ENCODE assay signal across 8 mouse cellular contexts in genomic region chr4:135271419-135271828, GRCm38 (mm10). TPM values are rescaled to one million over a fixed set of nuclear protein-coding genes. Genes with fewer than 3 reads are reported as not detected.
A peak's percentile ranks its signal among the peaks of the same experiment; 100 is the strongest.
DNase-seq lines count a peak whose midpoint lies in the region; ATAC-seq and TF ChIP-seq lines count a peak whose summit lies in the region.

No protein-coding gene starts in this region.

- TF ChIP-seq POLR2A in liver, adult 2 months (IDR thresholded peaks at IDR 0.05; ENCODE audit: extremely low read depth, insufficient read depth, low read length) = no peak

- peak; percentile 34 to 41 for DNase-seq in cerebellum, postnatal 10 days
- DNase-seq in cerebellum, adult 11-12 months = no peak
- peak; percentile 82 for DNase-seq in 416B (ENCODE audit: low read depth)
- peak; percentile 52 for DNase-seq in c-Kit-negative CD71-positive TER-119-positive erythroid progenitor cells, embryonic 14.5 days (ENCODE audit: low read depth, low spot score)
- peak; percentile 64 for DNase-seq in liver, adult 2 months (ENCODE audit: extremely low read depth, low read depth, low spot score)
- DNase-seq in ovary, postnatal 14 days (ENCODE audit: low spot score) = peak; percentile 28
- no peak for DNase-seq in right cerebral cortex, postnatal 36 days (ENCODE audit: low spot score in 2 of 2)

- no peaks in the 10 kb centered on the region for H3K27me3 ChIP-seq in heart, embryonic 14.5 days (ENCODE audit: control insufficient read depth, insufficient read depth, low read length)
- no peaks in the 10 kb centered on the region for H3K27me3 ChIP-seq in liver, adult 2 months (ENCODE audit: control insufficient read depth, insufficient read depth, low read length)

- TF ChIP-seq CTCF in liver, adult 2 months (IDR thresholded peaks at IDR 0.05; ENCODE audit: low read depth, low read length) = no peak

- WGBS in heart, embryonic 14.5 days = under 1% methylated on average over 20 of the region's 20 CpGs
- WGBS in liver, adult 2 months = 1% methylated on average over 20 of the region's 20 CpGs

- peak overlapping the region; percentile 83 for H3K4me2 ChIP-seq in heart, embryonic 14.5 days (ENCODE audit: low read length)

- H3K4me3 ChIP-seq in heart, embryonic 14.5 days (ENCODE audit: control insufficient read depth in 1 of 2, insufficient read depth in 1 of 2, low read depth in 1 of 2, low read length in 2 of 2) = peak overlapping the region; percentile 72 to 95
- H3K4me3 ChIP-seq in liver, adult 2 months (ENCODE audit: insufficient read depth, low read depth, low read length) = peak overlapping the region; percentile 78

- no peak for ATAC-seq in heart, embryonic 14.5 days (ENCODE audit: insufficient number of reproducible peaks, insufficient read depth, low FRiP score, low read depth)

- H3K9ac ChIP-seq in heart, embryonic 14.5 days (ENCODE audit: low read length) = peak overlapping the region; percentile 97
- H3K9ac ChIP-seq in liver, adult 2 months (ENCODE audit: low read depth, low read length) = peak overlapping the region; percentile 92

- peaks cover 15% of the 10 kb centered on the region for H3K36me3 ChIP-seq in heart, embryonic 14.5 days (ENCODE audit: control insufficient read depth, insufficient read depth, low read length)
- H3K36me3 ChIP-seq in liver, adult 2 months (ENCODE audit: control insufficient read depth, insufficient read depth, low read length) = no peaks in the 10 kb centered on the region

- peak overlapping the region; percentile 92 to 99 for H3K27ac ChIP-seq in heart, embryonic 14.5 days (replicated peaks in 1 of 2; ENCODE audit: control insufficient read depth in 1 of 2, insufficient read depth in 1 of 2, low read depth in 2 of 2, low read length in 2 of 2)
- H3K27ac ChIP-seq in liver, adult 2 months (replicated peaks; ENCODE audit: insufficient read depth, low read depth, low read length) = peak overlapping the region; percentile 83

- H3K79me2 ChIP-seq in liver, adult 2 months (ENCODE audit: control insufficient read depth, insufficient read depth, low read length) = peaks cover 36% of the 10 kb centered on the region

- peaks cover 18 to 49% of the 10 kb centered on the region in 2 experiments for H3K4me1 ChIP-seq in heart, embryonic 14.5 days (ENCODE audit: control insufficient read depth in 2 of 2, insufficient read depth in 2 of 2, low read length in 2 of 2)
- H3K4me1 ChIP-seq in liver, adult 2 months (ENCODE audit: control insufficient read depth, insufficient read depth, low read length) = peaks cover 45% of the 10 kb centered on the region

- no peaks in the 10 kb centered on the region for H3K9me3 ChIP-seq in heart, embryonic 14.5 days (ENCODE audit: control insufficient read depth, low read length)

RNA-seq across cellular contexts. Expression of gene Clic4, which starts 1.2 kb away (rescaled TPM):
- 181 and 194 TPM in 2 replicates for polyA plus RNA-seq in heart, embryonic 14.5 days (2014; fragmentation: Nextera tagmentation; extraction: Ambion mirVana)
- 23.0 and 27.7 TPM in 2 replicates for total RNA-seq in liver, adult 2 months (2014; rRNA removed)
- 23.4 and 30.8 TPM in 2 replicates for polyA plus RNA-seq in liver, adult 2 months (2012; rRNA removed)

Comparison
In these comparisons a context has a peak if more than half of its experiments do, and no peak if none do; other contexts are left out.
1. DNase-seq: peak in cerebellum, postnatal 10 days (2 of 2), 416B (single experiment), c-Kit-negative CD71-positive TER-119-positive erythroid progenitor cells, embryonic 14.5 days (single experiment), liver, adult 2 months (single experiment) and ovary, postnatal 14 days (single experiment); none in cerebellum, adult 11-12 months (single experiment) and right cerebral cortex, postnatal 36 days (0 of 2).